Mouse (Mus musculus) small intestine, adult 2 months (tissue): ENCODE results near the gene Plekhm1. TPM values are rescaled to one million over a fixed set of nuclear protein-coding genes. Genes with fewer than 3 reads are reported as not detected.

Experiments used
- H3K27ac ChIP-seq: fragments of 200-500 bp; 2 replicates; pipeline ENCODE4 v1.5.1; 2012; ENCODE audit warnings: low read depth, low read length, control low read depth, inconsistent platforms; ENCODE audit not compliant: insufficient read depth
- H3K27me3 ChIP-seq: fragments of 200-500 bp; 2 replicates; pipeline ENCODE4 v1.6.1; 2012; ENCODE audit warnings: mild to moderate bottlenecking, moderate library complexity, low read length, inconsistent platforms; ENCODE audit not compliant: control insufficient read depth, insufficient read depth
- H3K36me3 ChIP-seq: fragments of 200-500 bp; 2 replicates; pipeline ENCODE4 v1.6.1; 2012; ENCODE audit warnings: mild to moderate bottlenecking, low read length, control low read depth, inconsistent platforms; ENCODE audit not compliant: control insufficient read depth, insufficient read depth
- H3K4me1 ChIP-seq: fragments of 200-500 bp; 2 replicates; pipeline ENCODE4 v1.6.1; 2012; ENCODE audit warnings: low read length, inconsistent platforms, mixed read lengths; ENCODE audit not compliant: control insufficient read depth, insufficient read depth, insufficient read length
- H3K4me3 ChIP-seq: fragments of 200-500 bp; 2 replicates; pipeline ENCODE4 v1.5.1; 2012; ENCODE audit warnings: low read depth, mild to moderate bottlenecking, control low read depth, inconsistent platforms, low read length, moderate library complexity
- CTCF ChIP-seq: fragments of 200-500 bp; IDR thresholded peaks from 2 replicates; pipeline ENCODE4 v1.5.1; 2012; ENCODE audit warnings: low read depth, mild to moderate bottlenecking, control low read depth, inconsistent platforms, low read length, moderate library complexity, mixed read lengths; ENCODE audit not compliant: insufficient replicate concordance, insufficient read length; ENCODE audit errors: extremely low read depth
- POLR2A ChIP-seq: fragments of 200-500 bp; IDR thresholded peaks from 2 replicates; pipeline ENCODE4 v1.6.1; 2012; ENCODE audit warnings: low read depth, mild to moderate bottlenecking, control low read depth, inconsistent platforms, low read length, moderate library complexity
- WGBS: fragments of 180-500 bp; shearing (Covaris S2); methylation state at CpG from one replicate; pipeline ENCODE4 v1.1.7; 2018; 5-methylcytosine and 5-hydroxymethylcytosine counted together
- polyA plus RNA-seq: library from polyadenylated mRNA; depleted of rRNA; stranded (reverse); fragments of >200 nt; gene quantifications from 2 replicates; pipeline ENCODE4 v1.2.3, GENCODE M21; 2012

Plekhm1 gene
- polyA plus RNA-seq, 1 experiment, result 16.6 TPM

- H3K4me1 ChIP-seq, result peaks cover 33% of the 10 kb centered on the region
- peaks cover 44% of the 10 kb centered on the region for H3K36me3 ChIP-seq
- H3K4me3 ChIP-seq, result peak overlapping the region; percentile 56
- peak overlapping the region; percentile 98 for H3K27ac ChIP-seq
- TF ChIP-seq CTCF (no peak), POLR2A (no peak)
- 28% methylated on average over 19 of the region's 19 CpGs for WGBS
- no peaks in the 10 kb centered on the region for H3K27me3 ChIP-seq
Measured at GRCm38 (mm10) chr11:103339414-103340119, 72.9 kb downstream of the Plekhm1 start.

DNA sequence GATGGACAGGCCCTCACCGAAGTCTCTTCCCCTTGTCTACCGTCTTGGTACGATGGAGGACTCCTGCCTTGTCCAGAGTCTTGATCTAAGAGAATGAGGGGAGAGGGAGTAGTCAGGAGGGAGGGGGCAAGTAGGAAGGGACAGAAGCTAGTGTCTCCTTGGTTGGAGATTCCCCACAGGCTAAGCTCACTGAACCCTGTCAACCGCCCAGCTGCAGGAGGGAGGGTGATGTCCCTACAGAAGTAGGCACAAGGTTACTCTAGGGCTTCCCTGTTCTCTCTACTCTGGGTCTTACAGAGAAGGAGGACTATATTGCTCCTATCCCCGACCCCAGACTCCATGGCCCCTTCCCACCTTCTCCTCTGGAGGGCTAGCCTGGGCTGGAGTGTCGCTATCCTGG lies 73.8 kb downstream of the Plekhm1 start:
- H3K4me1 ChIP-seq, result peaks cover 32% of the 10 kb centered on the region
- TF ChIP-seq POLR2A (no peak), CTCF (no peak)
- no peak overlapping the region for H3K4me3 ChIP-seq
- peaks cover 48% of the 10 kb centered on the region for H3K36me3 ChIP-seq
- WGBS, result 90% methylated on average over 6 of the region's 6 CpGs
- H3K27ac ChIP-seq, result no peak overlapping the region
- no peaks in the 10 kb centered on the region for H3K27me3 ChIP-seq

DNA sequence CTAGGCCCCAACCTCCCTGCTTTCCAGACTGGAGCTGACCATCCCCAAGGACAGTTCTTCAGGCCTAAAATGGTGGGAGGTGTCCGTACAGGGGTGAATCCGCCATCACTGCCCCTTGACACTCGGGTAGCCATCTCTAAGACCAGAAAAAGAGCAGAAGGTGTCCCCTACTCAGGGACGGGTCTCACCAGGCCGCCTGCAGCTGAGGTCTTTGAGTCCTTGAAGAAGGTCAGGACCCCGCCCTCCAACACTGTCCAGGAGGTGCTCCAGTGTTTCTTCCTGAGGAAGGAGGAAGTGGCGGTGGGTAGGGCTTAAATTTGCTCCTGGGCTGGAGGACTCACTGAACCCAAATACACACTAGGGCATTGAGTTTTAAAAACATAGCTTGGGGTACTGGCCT lies 74.4 kb downstream of the Plekhm1 start:
- no peak for TF ChIP-seq POLR2A
- TF ChIP-seq CTCF, result no peak
- H3K36me3 ChIP-seq, result peaks cover 52% of the 10 kb centered on the region
- H3K27ac ChIP-seq, result no peak overlapping the region
- 86% methylated on average over 7 of the region's 7 CpGs for WGBS
- peaks cover 28% of the 10 kb centered on the region for H3K4me1 ChIP-seq
- H3K4me3 ChIP-seq, result no peak overlapping the region
- no peaks in the 10 kb centered on the region for H3K27me3 ChIP-seq

DNA sequence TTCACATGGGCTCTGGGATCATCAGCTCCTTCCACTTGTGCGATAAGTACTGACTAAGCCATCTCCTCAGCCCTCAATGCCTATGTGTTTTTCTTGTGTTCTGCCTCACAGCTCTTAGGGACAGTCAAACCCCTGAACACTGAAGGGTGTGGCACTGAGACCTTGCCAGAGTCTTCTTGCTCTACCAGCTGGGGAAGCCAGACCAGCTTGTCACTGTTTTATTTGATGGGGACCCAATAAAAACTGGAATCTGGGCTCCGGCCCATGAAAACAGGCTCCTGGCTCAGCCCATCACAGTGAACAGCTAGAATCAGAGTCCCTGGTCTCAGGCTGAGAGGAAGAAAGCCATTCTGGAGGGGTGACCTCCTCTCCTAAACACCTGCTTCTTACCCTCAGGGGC lies 75.3 kb downstream of the Plekhm1 start:
- TF ChIP-seq POLR2A (no peak), CTCF (no peak)
- WGBS, result 48% methylated on average over 2 of the region's 2 CpGs
- H3K27ac ChIP-seq, result no peak overlapping the region; the same call in 1 of the 2 replicates
- peaks cover 25% of the 10 kb centered on the region for H3K4me1 ChIP-seq
- H3K27me3 ChIP-seq, result no peaks in the 10 kb centered on the region
- peaks cover 62% of the 10 kb centered on the region for H3K36me3 ChIP-seq
- no peak overlapping the region for H3K4me3 ChIP-seq

DNA sequence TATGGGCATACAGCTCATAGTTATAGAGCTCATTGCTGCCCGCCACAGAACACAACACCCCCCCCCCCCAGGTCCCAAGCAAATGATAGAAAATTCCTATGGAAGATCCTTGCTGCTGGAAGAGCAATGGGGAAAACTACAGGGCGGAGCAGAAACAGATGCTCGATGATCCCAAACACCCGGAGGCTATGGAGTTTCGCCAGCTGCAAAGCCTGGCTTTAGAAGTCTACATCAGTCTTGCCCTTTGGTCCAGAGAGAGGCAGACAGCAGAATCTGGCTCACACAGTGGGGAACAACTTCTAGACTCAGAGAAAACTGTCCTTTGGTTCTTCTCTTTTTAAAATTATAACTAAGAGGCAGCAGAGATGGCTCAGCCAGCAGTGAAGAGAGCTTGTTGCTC lies 76.9 kb downstream of the Plekhm1 start:
- peaks cover 15% of the 10 kb centered on the region for H3K4me1 ChIP-seq
- H3K4me3 ChIP-seq, result no peak overlapping the region
- WGBS, result 34% methylated on average over 5 of the region's 5 CpGs
- H3K27me3 ChIP-seq, result no peaks in the 10 kb centered on the region
- peaks cover 69% of the 10 kb centered on the region for H3K36me3 ChIP-seq
- TF ChIP-seq CTCF (no peak), POLR2A (no peak)
- peak overlapping the region; percentile 24 for H3K27ac ChIP-seq

GRCm38 (mm10) chr11:103334925-103335324 lies 77.6 kb downstream of the Plekhm1 start:
- peak overlapping the region; percentile 24; the same call in 1 of the 2 replicates for H3K27ac ChIP-seq
- H3K4me1 ChIP-seq, result peaks cover 11% of the 10 kb centered on the region
- H3K27me3 ChIP-seq, result no peaks in the 10 kb centered on the region
- H3K4me3 ChIP-seq, result no peak overlapping the region
- 51% methylated on average over 9 of the region's 9 CpGs for WGBS
- H3K36me3 ChIP-seq, result peaks cover 66% of the 10 kb centered on the region
- TF ChIP-seq CTCF, result no peak
- no peak for TF ChIP-seq POLR2A

DNA sequence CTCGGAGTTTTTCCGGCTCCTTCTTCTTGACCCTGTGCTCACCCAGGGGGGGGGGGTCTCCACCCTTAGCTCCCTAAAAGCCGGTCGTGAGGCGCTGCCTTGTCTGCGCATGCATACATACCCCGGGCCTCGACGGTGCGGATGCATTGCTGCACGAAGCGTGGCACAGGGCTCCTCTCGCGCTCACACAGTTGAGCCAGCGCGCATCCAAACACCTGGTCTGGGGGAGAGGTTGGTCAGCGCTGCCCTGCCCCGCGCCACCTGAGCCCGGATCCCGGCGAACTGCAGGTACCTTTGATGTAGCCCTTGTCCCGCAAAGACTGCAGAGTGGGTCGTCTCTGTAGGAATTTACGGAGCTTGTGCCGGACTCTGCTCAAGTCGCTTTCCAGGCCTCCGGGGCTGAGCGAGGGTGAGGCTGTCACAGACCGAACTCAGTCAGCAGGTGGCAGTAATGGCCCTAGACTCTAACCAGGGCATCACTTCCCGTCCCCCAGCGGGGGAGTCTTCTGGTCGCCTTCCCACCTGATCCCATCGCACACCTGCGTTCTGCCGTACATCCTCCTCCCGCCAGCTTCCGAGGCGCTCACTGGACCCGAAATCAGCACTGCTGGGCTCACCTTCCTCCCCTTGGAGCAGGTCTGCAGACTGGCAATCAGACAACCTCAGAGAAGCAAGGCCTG lies 78.6 kb downstream of the Plekhm1 start:
- TF ChIP-seq POLR2A, result no peak
- TF ChIP-seq CTCF, result 0 out of 2 replicates have a peak, but pooled peaks have one; percentile 28
- Histone ChIP-seq H3K36me3 (peaks cover 59% of the 10 kb centered on the region), H3K4me3 (no peak overlapping the region), H3K4me1 (peaks cover 3% of the 10 kb centered on the region), H3K27ac (no peak overlapping the region), H3K27me3 (no peaks in the 10 kb centered on the region)
- 74% methylated on average over 40 of the region's 40 CpGs for WGBS
